Mouse (Mus musculus) bone marrow, adult 2 months (tissue): ENCODE measurements around the gene Acsm5. TPM values are rescaled to one million over a fixed set of nuclear protein-coding genes. Genes with fewer than 3 reads are reported as not detected.

Experiments used
- H3K27ac ChIP-seq: fragments of 200-500 bp; 2 replicates; pipeline ENCODE4 v1.5.1; 2012; ENCODE audit warnings: low read depth, mild to moderate bottlenecking, control low read depth, inconsistent platforms, low read length; ENCODE audit not compliant: control insufficient read depth, poor library complexity, insufficient read depth
- H3K4me1 ChIP-seq: fragments of 200-500 bp; 2 replicates; pipeline ENCODE4 v1.6.1; 2011; ENCODE audit warnings: low read length; ENCODE audit not compliant: control insufficient read depth, insufficient read depth
- H3K4me3 ChIP-seq: fragments of 200-500 bp; replicated peaks from 2 replicates; pipeline ENCODE3; 2011; ENCODE audit warnings: mild to moderate bottlenecking, low read depth, low read length, control low read depth; ENCODE audit not compliant: control insufficient read depth
- CTCF ChIP-seq: fragments of 200-500 bp; IDR thresholded peaks from 2 replicates; pipeline ENCODE4 v1.5.1; 2011; ENCODE audit warnings: low read length, control low read depth; ENCODE audit not compliant: control insufficient read depth, insufficient read depth
- POLR2A ChIP-seq: fragments of 200-500 bp; IDR thresholded peaks from 2 replicates; pipeline ENCODE4 v1.6.1; 2011; ENCODE audit warnings: low read depth, mild to moderate bottlenecking, control low read depth, low read length, borderline replicate concordance; ENCODE audit not compliant: control insufficient read depth
- WGBS: fragments of 180-500 bp; shearing (Covaris S2); methylation state at CpG from one replicate; pipeline ENCODE4 v1.1.7; 2018; 5-methylcytosine and 5-hydroxymethylcytosine counted together
- polyA plus RNA-seq: library from polyadenylated mRNA; stranded (reverse); fragments of >200 nt; gene quantifications from 2 replicates; pipeline ENCODE4 v1.2.4, GENCODE M21; 2011; ENCODE audit warnings: low replicate concordance; ENCODE audit not compliant: missing spikeins, insufficient read depth, insufficient read length

Gene Acsm5
- not detected in 2 replicates for polyA plus RNA-seq

GRCm38 (mm10) chr7:119519163-119519562, at the start of gene Acsm5:
TSS of gene Acsm5 (plus strand) at chr7:119519463.
- 62% methylated on average over 5 of the region's 5 CpGs for WGBS
- H3K4me1 ChIP-seq, result no peaks in the 10 kb centered on the region
- H3K27ac ChIP-seq, result no peak within 1 kb of the TSS
- TF ChIP-seq POLR2A, result no peak
- no peak for TF ChIP-seq CTCF
- no peak within 1 kb of the TSS for H3K4me3 ChIP-seq

- 76% methylated on average over 33 of the region's 33 CpGs for WGBS
- H3K4me1 ChIP-seq, result no peaks in the 10 kb centered on the region
- no peak overlapping the region for H3K4me3 ChIP-seq
- peak overlapping the region; percentile 9; the same call in 1 of the 2 replicates for H3K27ac ChIP-seq
- TF ChIP-seq CTCF, result no peak
- no peak for TF ChIP-seq POLR2A
These were observed 42.5 kb upstream of the Acsm5 start for GRCm38 (mm10) chr7:119476500-119477389.

- no peak for TF ChIP-seq CTCF
- no peak for TF ChIP-seq POLR2A
- Histone ChIP-seq H3K4me1 (no peaks in the 10 kb centered on the region), H3K4me3 (no peak within 1 kb of the TSS), H3K27ac (no peak within 1 kb of the TSS)
These were observed 40.0 kb upstream of the Acsm5 start, which contains the start of gene Umod for GRCm38 (mm10) chr7:119479256-119479655. TSS of gene Umod (minus strand) at chr7:119479282.

- Histone ChIP-seq H3K27ac (no peak overlapping the region), H3K4me3 (no peak overlapping the region), H3K4me1 (no peaks in the 10 kb centered on the region)
- 67% methylated on average over 4 of the region's 4 CpGs for WGBS
- TF ChIP-seq POLR2A, result no peak
- no peak for TF ChIP-seq CTCF
These were observed 35.1 kb upstream of the Acsm5 start for GRCm38 (mm10) chr7:119484154-119484553.

GRCm38 (mm10) chr7:119486683-119487082, 32.6 kb upstream of the Acsm5 start:
- 44% methylated on average over 5 of the region's 5 CpGs for WGBS
- no peaks in the 10 kb centered on the region for H3K4me1 ChIP-seq

GRCm38 (mm10) chr7:119490041-119490780, 29.1 kb upstream of the Acsm5 start:
- WGBS, result 80% methylated on average over 4 of the region's 4 CpGs
- TF ChIP-seq CTCF, result no peak
- TF ChIP-seq POLR2A, result no peak
- Histone ChIP-seq H3K4me1 (no peaks in the 10 kb centered on the region), H3K27ac (no peak overlapping the region), H3K4me3 (no peak overlapping the region)

More at GRCm38 (mm10) chr7:119486683-119487082, 32.6 kb upstream of the Acsm5 start:
- TF ChIP-seq CTCF, result no peak
- H3K4me3 ChIP-seq, result no peak overlapping the region
- no peak overlapping the region for H3K27ac ChIP-seq

GRCm38 (mm10) chr7:119511143-119511542, 8.1 kb upstream of the Acsm5 start:
- WGBS, result 78% methylated on average over 4 of the region's 4 CpGs
- no peaks in the 10 kb centered on the region for H3K4me1 ChIP-seq
- H3K27ac ChIP-seq, result no peak overlapping the region
- TF ChIP-seq CTCF, result no peak
- no peak for TF ChIP-seq POLR2A
- no peak overlapping the region for H3K4me3 ChIP-seq

- Histone ChIP-seq H3K4me1 (no peaks in the 10 kb centered on the region), H3K4me3 (no peak overlapping the region), H3K27ac (no peak overlapping the region)
- TF ChIP-seq CTCF (peak; percentile 23; the same call in 1 of the 2 replicates), POLR2A (no peak)
- 28% methylated on average over 7 of the region's 7 CpGs for WGBS
These were observed 6.2 kb upstream of the Acsm5 start for GRCm38 (mm10) chr7:119513056-119513455.
